Mouse (Mus musculus) T-cell, adult 66 days (primary cell): ENCODE results near the gene Appbp2. TPM values are rescaled to one million over a fixed set of nuclear protein-coding genes. Genes with fewer than 3 reads are reported as not detected.

ENCODE experiments used
- total RNA-seq, 2 experiments: library from RNA; stranded (reverse); gene quantifications; 3 replicates in 1 of 2; 4 replicates in 1 of 2; pipeline ENCODE4 v1.2.4; 2023

Gene Appbp2
- 10 to 100 TPM; 24.7 to 26.3 TPM for total RNA-seq

GRCm38 (mm10) chr11:85234990-85235841, at the start of gene Appbp2:
Gene Appbp2, minus strand, starts transcription at chr11:85235130.

DNA sequence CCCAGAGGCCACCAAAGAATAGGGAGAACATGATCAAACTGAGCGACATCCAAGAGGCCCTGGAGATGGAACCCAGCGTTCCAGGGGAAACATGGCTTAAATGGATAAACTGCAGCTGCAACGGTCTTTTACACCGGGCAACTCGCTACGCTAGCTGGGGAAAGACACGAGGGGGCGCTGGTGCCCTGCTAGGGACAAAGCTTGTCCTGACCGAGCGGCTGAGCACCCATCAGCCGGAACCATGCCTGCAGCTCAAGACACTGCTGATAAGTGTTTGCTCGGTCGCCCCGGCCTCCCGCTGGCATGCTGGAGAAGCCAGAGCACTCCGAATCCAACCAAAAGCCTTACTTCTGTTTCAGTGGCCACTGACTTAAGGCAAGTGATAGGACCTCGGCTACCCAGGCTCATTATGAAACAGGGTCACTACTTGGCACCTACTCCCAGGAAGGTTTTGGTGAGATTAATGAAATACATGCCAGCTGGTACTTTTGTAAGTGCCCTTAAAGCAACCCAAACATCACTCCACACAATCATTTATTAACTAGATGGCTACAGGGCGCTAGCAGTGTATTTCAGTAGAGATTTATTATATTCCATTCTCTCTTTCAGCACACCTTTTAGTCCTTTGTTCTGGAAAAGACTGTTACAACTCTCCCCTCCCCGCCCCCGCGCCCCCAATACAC, 64.7 kb downstream of the Appbp2 start, which contains the start of gene 1700125H20Rik:
Gene 1700125H20Rik (plus strand): TSS at position 347 of the 683 bp plus-strand sequence.

GRCm38 (mm10) chr11:85139581-85140540, 95.1 kb downstream of the Appbp2 start, which contains the start of gene Usp32:
Gene Usp32, minus strand, starts transcription at chr11:85140161.

Other genes starting within 250 kb of the Appbp2 start
- gene Usp32, start 95.0 kb downstream of the Appbp2 start, total RNA-seq, result 10 to 100 TPM; 31.3 to 44.5 TPM
- gene 1700125H20Rik, start 64.7 kb downstream of the Appbp2 start, total RNA-seq, result not detected
- gene Ppm1d, start 76.1 kb upstream of the Appbp2 start, total RNA-seq, result 10 to 100 TPM; 25.9 to 28.4 TPM
- 10 to 100 TPM; 57.9 to 58.3 TPM for gene Bcas3, start 118.0 kb upstream of the Appbp2 start, total RNA-seq